Mouse (Mus musculus) megakaryocyte-erythroid progenitor cell, adult 5 weeks (primary cell): ENCODE results near the gene Uqcc1. TPM values are rescaled to one million over a fixed set of nuclear protein-coding genes. Genes with fewer than 3 reads are reported as not detected.

Source experiments
- polyA plus RNA-seq: library from polyadenylated mRNA; stranded (reverse); fragments of >175 nt; gene quantifications from 2 replicates; pipeline ENCODE4 v1.2.3, GENCODE M21; 2012

Gene Uqcc1
- 6.4 and 7.2 TPM in 2 replicates for polyA plus RNA-seq

DNA sequence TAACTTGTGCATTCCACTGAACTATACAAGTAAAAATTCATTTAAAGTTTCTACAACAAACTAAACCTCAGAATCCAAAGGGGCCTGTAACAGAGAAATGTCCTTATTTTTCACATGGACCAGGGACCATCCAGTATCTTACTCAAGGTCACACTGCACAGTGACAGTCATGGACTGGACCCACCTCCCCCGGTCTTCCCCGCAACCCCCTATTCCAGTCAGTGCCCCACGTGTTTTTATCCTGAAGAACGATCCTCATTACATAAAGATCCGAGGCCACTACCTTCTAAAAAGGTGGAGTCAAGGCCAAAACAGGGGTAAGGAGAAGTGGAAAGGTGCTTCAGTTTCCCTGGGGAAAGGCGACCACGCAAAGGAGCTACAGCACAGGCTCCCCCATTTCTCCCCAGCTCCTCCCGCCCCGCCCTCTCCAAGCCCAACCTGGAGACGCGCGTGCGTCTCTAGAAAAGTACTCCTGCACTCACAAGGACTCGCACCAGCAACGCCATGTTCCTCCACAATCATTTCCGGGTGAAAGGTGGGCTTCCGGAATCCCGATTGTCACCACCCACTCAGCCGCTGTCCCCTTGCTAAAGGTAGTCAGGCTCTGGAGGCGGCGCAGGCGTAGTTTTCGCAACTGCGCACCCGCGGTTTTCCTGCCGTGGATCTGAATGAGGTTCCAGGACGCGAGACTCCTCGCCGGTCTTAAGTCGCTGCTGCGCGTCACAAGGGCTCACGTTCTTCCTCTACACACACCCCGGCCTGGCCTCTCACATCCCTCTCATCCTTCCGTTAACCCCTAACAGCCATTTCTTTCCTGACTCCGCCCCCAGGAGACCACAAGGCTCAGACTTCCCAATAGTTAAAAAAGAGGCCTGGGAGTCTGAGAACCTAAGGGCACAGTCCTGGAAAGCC, at the start of gene Uqcc1:
Gene Uqcc1, minus strand, starts transcription at position 780 of the 912 bp plus-strand sequence.

GRCm38 (mm10) chr2:155956134-155957059, 26.3 kb upstream of the Uqcc1 start, which contains the start of gene Cep250:
TSS of gene Cep250 (plus strand) at chr2:155956458.

GRCm38 (mm10) chr2:155945124-155945523, 15.0 kb upstream of the Uqcc1 start, which contains the start of gene Gdf5:
TSS of gene Gdf5 (minus strand) at chr2:155945367.

DNA sequence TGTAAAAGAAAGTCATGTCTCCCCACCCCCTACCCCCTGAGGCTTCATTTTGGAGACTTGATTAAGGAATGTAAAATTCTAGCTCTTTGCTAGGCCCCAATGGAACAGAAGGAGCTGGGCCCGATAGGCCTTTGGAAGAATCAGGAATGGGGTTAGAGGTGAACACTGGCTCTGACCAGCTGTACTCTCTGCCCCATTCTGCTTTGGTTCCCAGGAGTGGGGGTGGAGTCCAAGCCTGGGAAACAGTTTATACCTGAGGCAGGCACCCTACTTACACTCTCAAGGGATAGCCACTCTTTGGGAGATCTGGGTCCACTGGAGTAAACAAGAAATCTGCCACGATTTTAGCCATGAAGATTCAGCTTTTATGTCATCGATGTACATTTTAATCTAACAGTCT, 10.6 kb upstream of the Uqcc1 start, which contains the start of gene Gm15557:
Gene Gm15557, plus strand, starts transcription at position 48 of the 400 bp plus-strand sequence.

DNA sequence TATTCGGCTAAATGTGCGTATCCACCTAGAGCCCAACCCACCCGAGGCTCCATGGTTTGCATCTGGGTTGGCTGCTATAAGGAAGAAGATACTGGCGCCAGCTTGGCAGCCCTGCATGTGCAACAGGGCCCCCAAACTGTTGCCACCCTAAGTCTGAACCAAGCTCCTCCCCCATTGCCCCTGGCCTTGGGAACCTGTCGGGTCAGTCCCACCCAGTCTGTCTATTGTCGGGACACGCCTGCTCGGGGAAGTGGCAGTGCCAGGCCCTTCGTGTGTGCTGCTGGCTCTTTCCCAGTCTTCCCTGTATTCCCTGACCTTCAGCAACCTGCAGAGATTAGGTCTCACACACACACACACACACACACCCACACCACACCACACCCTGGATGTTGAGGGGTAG, 95.4 kb downstream of the Uqcc1 start, which contains the start of gene Fam83c:
Gene Fam83c, minus strand, starts transcription at position 123 of the 400 bp plus-strand sequence.

DNA sequence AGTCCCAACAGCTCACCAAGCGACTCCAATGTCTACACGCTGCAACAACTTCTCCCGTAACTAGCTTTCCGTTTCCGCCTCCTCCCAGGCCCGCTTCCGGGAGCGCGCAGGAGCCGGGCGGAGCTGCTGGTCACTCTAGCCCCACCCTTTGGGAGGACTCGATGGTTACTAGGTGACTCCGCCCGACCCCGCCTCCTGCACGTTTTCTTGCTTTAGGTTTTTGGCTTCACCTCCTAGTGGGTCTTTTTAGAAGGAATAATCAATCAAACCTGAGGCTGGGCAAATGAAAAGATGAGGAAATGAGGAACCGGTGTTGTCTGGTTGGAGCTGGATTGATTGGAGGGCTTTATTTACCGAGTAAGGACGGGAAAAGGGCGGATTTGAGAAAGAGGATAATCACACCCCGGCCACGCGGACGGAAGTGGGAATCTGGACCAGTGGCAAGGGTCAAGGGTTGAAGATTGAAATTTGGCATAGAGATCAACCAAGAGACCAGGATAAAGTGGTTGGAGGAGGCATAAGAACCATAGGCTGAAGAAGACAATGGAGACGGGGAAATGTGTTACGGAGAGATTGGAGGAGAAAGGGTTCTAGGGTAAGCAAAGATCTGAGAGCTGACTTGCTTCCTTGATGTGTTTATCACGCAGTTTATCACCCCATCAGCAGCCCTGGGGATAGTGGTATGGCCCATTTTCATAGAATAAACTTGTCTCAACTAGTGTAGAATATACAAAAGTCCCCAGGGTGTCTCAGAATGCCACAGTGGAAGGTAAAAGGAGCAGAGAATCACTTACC, 103.3 kb downstream of the Uqcc1 start, which contains the start of gene Eif6:
Gene Eif6, minus strand, starts transcription at position 296 of the 795 bp plus-strand sequence.

DNA sequence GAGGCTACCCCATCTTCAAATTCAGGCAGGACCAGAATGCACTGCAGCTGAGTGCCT, 110.9 kb downstream of the Uqcc1 start, which contains the start of gene BC029722:
Gene BC029722, minus strand, starts transcription at position 35 of the 57 bp plus-strand sequence.

Other genes with a start within 250 kb of the Uqcc1 start
- 90.8 and 99.6 TPM in 2 replicates for gene Trpc4ap, start 237.9 kb downstream of the Uqcc1 start, polyA plus RNA-seq
- gene Edem2, start 200.8 kb downstream of the Uqcc1 start, polyA plus RNA-seq, result 103 and 158 TPM in 2 replicates
- not detected in 2 replicates for gene Gm17581, start 194.4 kb downstream of the Uqcc1 start, polyA plus RNA-seq
- 2.4 and 2.9 TPM in 2 replicates for gene Procr, start 179.2 kb downstream of the Uqcc1 start, polyA plus RNA-seq
- 0.02 TPM in 1 of 2 replicates, not detected in the other for gene Mmp24, start 155.0 kb downstream of the Uqcc1 start, polyA plus RNA-seq
- 29.8 and 30.1 TPM in 2 replicates for gene BC029722, start 110.9 kb downstream of the Uqcc1 start, polyA plus RNA-seq
- 253 and 257 TPM in 2 replicates for gene Eif6, start 103.4 kb downstream of the Uqcc1 start, polyA plus RNA-seq
- gene Fam83c, start 95.5 kb downstream of the Uqcc1 start, polyA plus RNA-seq, result 0.05 TPM in 1 of 2 replicates, not detected in the other
- not detected in 2 replicates for gene Gm15557, start 10.4 kb upstream of the Uqcc1 start, polyA plus RNA-seq
- gene Gdf5, start 15.1 kb upstream of the Uqcc1 start, polyA plus RNA-seq, result not detected in 2 replicates
- gene Cep250, start 26.1 kb upstream of the Uqcc1 start, polyA plus RNA-seq, result 24.5 and 39.8 TPM in 2 replicates
- gene 6430550D23Rik, start 77.7 kb upstream of the Uqcc1 start, polyA plus RNA-seq, result 0.38 and 1.4 TPM in 2 replicates
- gene Ergic3, start 77.7 kb upstream of the Uqcc1 start, polyA plus RNA-seq, result 64.6 and 80.7 TPM in 2 replicates
- 0.03 TPM in 1 of 2 replicates, not detected in the other for gene Fer1l4, start 122.6 kb upstream of the Uqcc1 start, polyA plus RNA-seq
- gene Spag4, start 134.9 kb upstream of the Uqcc1 start, polyA plus RNA-seq, result 3.5 and 5.3 TPM in 2 replicates
- gene Cpne1, start 181.7 kb upstream of the Uqcc1 start, polyA plus RNA-seq, result 36.1 and 36.4 TPM in 2 replicates
- gene Rbm12, start 181.7 kb upstream of the Uqcc1 start, polyA plus RNA-seq, result 4.0 and 4.6 TPM in 2 replicates
- 2.8 and 3.6 TPM in 2 replicates for gene Gm28036, start 196.8 kb upstream of the Uqcc1 start, polyA plus RNA-seq
- gene Romo1, start 213.7 kb upstream of the Uqcc1 start, polyA plus RNA-seq, result 262 TPM in 2 replicates
- 25.1 and 26.9 TPM in 2 replicates for gene Nfs1, start 213.9 kb upstream of the Uqcc1 start, polyA plus RNA-seq
- 330 and 499 TPM in 2 replicates for gene Rbm39, start 249.9 kb upstream of the Uqcc1 start, polyA plus RNA-seq